Mouse (Mus musculus) kidney, adult 2 months (tissue): ENCODE data around the gene Gad2. TPM values are rescaled to one million over a fixed set of nuclear protein-coding genes. Genes with fewer than 3 reads are reported as not detected.

ENCODE experiments used
- DNase-seq: peaks from one replicate; pipeline ENCODE4 v3.0.0; 2021
- H3K27ac ChIP-seq: fragments of 200-500 bp; 2 replicates; pipeline ENCODE4 v1.5.1; 2012; ENCODE audit warnings: low read depth, low read length, control low read depth, inconsistent platforms; ENCODE audit not compliant: insufficient read depth
- H3K27me3 ChIP-seq: fragments of 200-500 bp; replicated peaks from 2 replicates; pipeline ENCODE4 v1.6.1; 2012; ENCODE audit warnings: mild to moderate bottlenecking, moderate library complexity, low read length, inconsistent platforms; ENCODE audit not compliant: control insufficient read depth, insufficient read depth
- H3K36me3 ChIP-seq: fragments of 200-500 bp; 2 replicates; pipeline ENCODE4 v1.6.1; 2012; ENCODE audit warnings: mild to moderate bottlenecking, moderate library complexity, low read length, inconsistent platforms; ENCODE audit not compliant: control insufficient read depth, insufficient read depth
- H3K4me1 ChIP-seq: fragments of 200-500 bp; 2 replicates; pipeline ENCODE4 v1.6.1; 2011; ENCODE audit warnings: low read length; ENCODE audit not compliant: control insufficient read depth, insufficient read depth
- H3K4me3 ChIP-seq: fragments of 200-500 bp; 2 replicates; pipeline ENCODE4 v1.5.1; 2011; ENCODE audit warnings: mild to moderate bottlenecking, low read depth, low read length, control low read depth; ENCODE audit not compliant: insufficient read depth
- CTCF ChIP-seq: fragments of 200-500 bp; conservative IDR thresholded peaks from 2 replicates; pipeline ENCODE4 v1.5.1; 2011; ENCODE audit warnings: low read depth, mild to moderate bottlenecking, control low read depth, low read length, moderate library complexity, mixed read lengths; ENCODE audit not compliant: insufficient read depth, insufficient read length
- POLR2A ChIP-seq: fragments of 200-500 bp; IDR thresholded peaks from one replicate; pipeline ENCODE4 v1.6.1; 2011; ENCODE audit warnings: low read depth, low read length, control low read depth
- WGBS: fragments of 180-500 bp; shearing (Covaris S2); methylation state at CpG from one replicate; pipeline ENCODE4 v1.1.7; 2018; 5-methylcytosine and 5-hydroxymethylcytosine counted together
- polyA plus RNA-seq: library from polyadenylated mRNA; depleted of rRNA; stranded (reverse); fragments of >200 nt; gene quantifications from 2 replicates; pipeline ENCODE4 v1.2.3, GENCODE M21; 2012

The Gad2 gene
- polyA plus RNA-seq, 1 experiment: not detected

GRCm38 (mm10) chr2:22625096-22625960, 3.3 kb downstream of the Gad2 start:
- peaks cover 3% of the 10 kb centered on the region; the same call in 1 of the 2 replicates for H3K27me3 ChIP-seq
- H3K4me1 ChIP-seq: 0 out of 2 replicates have a peak, but pooled peaks cover 3% of the 10 kb centered on the region
- TF ChIP-seq POLR2A (no peak), CTCF (no peak)
- H3K4me3 ChIP-seq: no peak overlapping the region
- 10% methylated on average over 16 of the region's 16 CpGs for WGBS
- H3K27ac ChIP-seq: no peak overlapping the region
- no peaks in the 10 kb centered on the region for H3K36me3 ChIP-seq
- no peak for DNase-seq

GRCm38 (mm10) chr2:22627147-22627666, 5.2 kb downstream of the Gad2 start:
- no peak for DNase-seq
- H3K36me3 ChIP-seq: no peaks in the 10 kb centered on the region
- H3K4me1 ChIP-seq: 0 out of 2 replicates have a peak, but pooled peaks cover 3% of the 10 kb centered on the region
- 21% methylated on average over 3 of the region's 3 CpGs for WGBS
- peaks cover 3% of the 10 kb centered on the region; the same call in 1 of the 2 replicates for H3K27me3 ChIP-seq
- no peak overlapping the region for H3K4me3 ChIP-seq
- no peak for TF ChIP-seq POLR2A
- TF ChIP-seq CTCF: no peak
- no peak overlapping the region for H3K27ac ChIP-seq

- DNase-seq: no peak
- 19% methylated on average over 5 of the region's 5 CpGs for whole genome bisulfite sequencing
- TF ChIP-seq POLR2A (no peak), CTCF (no peak)
- Histone ChIP-seq H3K4me3 (no peak overlapping the region), H3K4me1 (0 out of 2 replicates have a peak, but pooled peaks cover 3% of the 10 kb centered on the region), H3K36me3 (no peaks in the 10 kb centered on the region), H3K27ac (no peak overlapping the region), H3K27me3 (peaks cover 2% of the 10 kb centered on the region)
Observed at GRCm38 (mm10) chr2:22627819-22628432, 5.9 kb downstream of the Gad2 start.

GRCm38 (mm10) chr2:22634766-22635165, 12.8 kb downstream of the Gad2 start:
- Histone ChIP-seq H3K36me3 (no peaks in the 10 kb centered on the region), H3K27me3 (no peaks in the 10 kb centered on the region; the same call in 1 of the 2 replicates), H3K27ac (no peak overlapping the region), H3K4me1 (no peaks in the 10 kb centered on the region), H3K4me3 (no peak overlapping the region)
- TF ChIP-seq POLR2A (no peak), CTCF (peak; percentile 54)
- 44% methylated on average over 8 of the region's 8 CpGs for WGBS
- no peak for DNase-seq

GRCm38 (mm10) chr2:22646134-22646533, 24.1 kb downstream of the Gad2 start:
- TF ChIP-seq CTCF (no peak), POLR2A (no peak)
- H3K36me3 ChIP-seq: no peaks in the 10 kb centered on the region
- H3K4me1 ChIP-seq: no peaks in the 10 kb centered on the region
- DNase-seq: no peak
- no peak overlapping the region for H3K4me3 ChIP-seq
- no peak overlapping the region for H3K27ac ChIP-seq
- WGBS: 20% methylated on average over 1 of the region's 1 CpGs
- H3K27me3 ChIP-seq: no peaks in the 10 kb centered on the region; the same call in 1 of the 2 replicates

DNA sequence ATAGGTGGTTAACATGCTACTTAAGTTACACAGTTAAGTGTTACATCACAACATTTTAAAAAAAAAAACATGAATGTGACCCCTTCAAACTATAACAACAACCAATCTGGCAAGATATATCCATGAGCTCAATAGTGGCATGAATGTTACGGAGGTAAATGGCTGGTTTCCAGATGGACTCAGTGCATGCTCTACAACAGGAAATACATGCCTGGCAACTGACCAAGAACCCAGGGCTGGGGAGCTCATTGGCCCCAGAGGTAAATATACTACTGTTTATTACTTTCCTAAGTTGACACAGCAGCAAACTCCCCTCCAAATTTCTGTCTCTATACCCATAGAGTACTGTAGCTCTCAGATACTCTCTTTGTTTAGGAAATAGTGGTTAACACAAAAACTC, 26.4 kb downstream of the Gad2 start:
- no peaks in the 10 kb centered on the region for H3K4me1 ChIP-seq
- WGBS: 68% methylated on average over 1 of the region's 1 CpGs

GRCm38 (mm10) chr2:22651826-22652225, 29.8 kb downstream of the Gad2 start:
- Histone ChIP-seq H3K4me3 (no peak overlapping the region), H3K27me3 (no peaks in the 10 kb centered on the region), H3K36me3 (no peaks in the 10 kb centered on the region), H3K4me1 (no peaks in the 10 kb centered on the region), H3K27ac (no peak overlapping the region)
- TF ChIP-seq POLR2A: no peak
- no peak for TF ChIP-seq CTCF
- DNase-seq: no peak
- 78% methylated on average over 4 of the region's 4 CpGs for WGBS

More for the DNA sequence above, 26.4 kb downstream of the Gad2 start:
- TF ChIP-seq CTCF (no peak), POLR2A (no peak)
- Histone ChIP-seq H3K36me3 (no peaks in the 10 kb centered on the region), H3K4me3 (no peak overlapping the region), H3K27ac (no peak overlapping the region), H3K27me3 (no peaks in the 10 kb centered on the region)
- DNase-seq: no peak
